Mouse (Mus musculus) heart, embryonic 16.5 days (tissue): Measurements from ENCODE around the gene Arl2bp. TPM values are rescaled to one million over a fixed set of nuclear protein-coding genes. Genes with fewer than 3 reads are reported as not detected.

Experiments
- ATAC-seq: fragments of 200-750 bp; cut with Nextera tagmentation; replicated peaks from 2 replicates; pipeline ENCODE4 v1.8.0; 2017; ENCODE audit warnings: moderate number of reproducible peaks; ENCODE audit not compliant: insufficient read depth, low FRiP score; ENCODE audit errors: extremely low read depth
- H3K27ac ChIP-seq: fragments of 300-500 bp; sonication (generic); 2 replicates; pipeline ENCODE4 v1.5.1; 2014; ENCODE audit warnings: mild to moderate bottlenecking, low read length, control low read depth, moderate library complexity
- H3K27me3 ChIP-seq: fragments of 300-500 bp; sonication (generic); 2 replicates; pipeline ENCODE4 v1.6.1; 2014; ENCODE audit warnings: low read length, mixed read lengths; ENCODE audit not compliant: control insufficient read depth, insufficient read depth
- H3K36me3 ChIP-seq: fragments of 300-500 bp; sonication (generic); 2 replicates; pipeline ENCODE4 v1.6.1; 2014; ENCODE audit not compliant: control insufficient read depth, insufficient read depth
- H3K4me1 ChIP-seq: fragments of 300-500 bp; sonication (generic); 2 replicates; pipeline ENCODE4 v1.6.1; 2014; ENCODE audit warnings: low read length, mixed read lengths; ENCODE audit not compliant: control insufficient read depth, insufficient read depth
- H3K4me2 ChIP-seq: fragments of 300-500 bp; sonication (generic); 2 replicates; pipeline ENCODE4 v1.6.1; 2014; ENCODE audit warnings: low read depth, mild to moderate bottlenecking, control low read depth, low read length
- H3K4me3 ChIP-seq: fragments of 300-500 bp; sonication (generic); 2 replicates; pipeline ENCODE4 v1.5.1; 2014; ENCODE audit warnings: mild to moderate bottlenecking, control low read depth, low read length
- H3K9ac ChIP-seq: fragments of 300-500 bp; sonication (generic); 2 replicates; pipeline ENCODE4 v1.6.1; 2014; ENCODE audit warnings: low read length, control low read depth
- H3K9me3 ChIP-seq: fragments of 300-500 bp; sonication (generic); replicated peaks from 2 replicates; pipeline ENCODE4 v1.6.1; 2016; ENCODE audit warnings: low read length; ENCODE audit not compliant: control insufficient read depth
- WGBS: fragments of 180-500 bp; shearing (Covaris S2); extraction: QIAGEN DNeasy Blood & Tissue Kit; methylation state at CpG from one replicate; pipeline ENCODE4 v1.1.7; 2014; 5-methylcytosine and 5-hydroxymethylcytosine counted together
- polyA plus RNA-seq: library from polyadenylated mRNA; unstranded; fragments of >200 nt; fragmentation: Nextera tagmentation; extraction: Ambion mirVana; gene quantifications from 2 replicates; pipeline ENCODE4 v1.2.1, GENCODE M21; 2015

Arl2bp gene
- polyA plus RNA-seq, 1 experiment from 2014 or later, result 116 TPM

DNA sequence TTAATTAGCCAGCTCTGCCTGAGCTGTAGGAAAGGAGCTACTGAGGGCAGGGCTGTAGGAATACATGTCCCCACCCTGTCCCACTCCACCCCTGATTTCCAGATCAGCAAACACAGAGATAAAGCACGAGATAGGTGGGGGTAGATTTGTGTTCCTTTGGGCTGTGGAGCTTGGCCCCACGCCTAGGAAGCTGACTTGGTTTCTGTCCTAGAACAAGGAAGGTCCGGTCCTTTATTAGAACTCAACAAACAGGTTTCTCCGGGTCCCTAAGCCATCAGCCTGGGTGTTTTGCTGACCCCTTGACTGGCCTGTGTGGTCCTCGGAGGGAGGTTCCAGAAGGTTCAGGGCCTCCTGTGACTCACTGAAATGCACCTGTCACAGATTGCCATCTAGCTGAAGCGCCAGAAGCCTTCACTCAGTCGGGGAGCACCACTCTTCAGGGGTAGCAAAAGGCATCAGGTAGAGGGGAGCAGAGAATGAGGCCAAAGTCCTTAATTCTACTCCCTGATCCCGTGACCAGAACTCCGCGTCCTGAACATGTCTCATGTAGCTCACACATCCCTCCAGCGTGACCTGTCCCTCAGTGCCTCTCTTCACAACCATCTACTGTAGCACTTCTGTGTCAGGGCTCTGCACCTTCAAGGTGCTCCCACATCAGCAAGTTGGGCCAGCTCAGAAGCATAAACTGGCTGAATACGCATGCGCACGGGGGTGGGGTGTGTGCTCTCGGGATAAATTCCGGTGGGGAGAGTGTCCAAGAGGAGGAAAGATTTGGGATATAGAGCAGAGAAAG lies 16.5 kb downstream of the Arl2bp start:
- Histone ChIP-seq H3K4me1 (no peaks in the 10 kb centered on the region), H3K27me3 (no peaks in the 10 kb centered on the region), H3K9ac (no peak overlapping the region), H3K4me3 (no peak overlapping the region), H3K27ac (no peak overlapping the region), H3K36me3 (no peaks in the 10 kb centered on the region), H3K9me3 (peaks cover 5% of the 10 kb centered on the region; the same call in 1 of the 2 replicates), H3K4me2 (no peak overlapping the region)
- WGBS, result 74% methylated on average over 16 of the region's 16 CpGs
- ATAC-seq, result no peak

DNA sequence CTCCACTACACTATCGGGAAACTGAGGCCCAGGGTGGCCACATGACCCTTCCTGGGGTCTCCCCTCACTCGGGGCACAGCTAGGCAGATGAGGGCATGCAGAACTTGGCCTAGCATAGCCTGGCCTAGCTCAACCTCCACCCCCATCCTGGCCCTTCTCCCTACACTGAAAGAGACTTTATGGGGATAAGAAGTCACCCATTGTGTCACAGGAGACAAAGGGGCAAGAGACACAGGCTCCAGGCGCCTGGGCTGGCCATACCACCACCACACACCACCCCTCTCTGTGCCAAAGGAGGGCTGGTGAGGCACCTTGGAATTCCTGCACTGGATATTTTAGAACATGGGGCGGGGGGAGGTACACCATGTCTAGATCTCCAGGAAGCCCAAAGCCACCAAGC lies 17.9 kb downstream of the Arl2bp start:
- 73% methylated on average over 4 of the region's 4 CpGs for WGBS
- no peaks in the 10 kb centered on the region for H3K4me1 ChIP-seq
- peaks cover 5% of the 10 kb centered on the region; the same call in 1 of the 2 replicates for H3K9me3 ChIP-seq
- no peaks in the 10 kb centered on the region for H3K36me3 ChIP-seq
- no peak overlapping the region for H3K4me2 ChIP-seq
- no peak for ATAC-seq
- no peaks in the 10 kb centered on the region for H3K27me3 ChIP-seq
- H3K4me3 ChIP-seq, result no peak overlapping the region
- H3K9ac ChIP-seq, result no peak overlapping the region
- no peak overlapping the region for H3K27ac ChIP-seq

DNA sequence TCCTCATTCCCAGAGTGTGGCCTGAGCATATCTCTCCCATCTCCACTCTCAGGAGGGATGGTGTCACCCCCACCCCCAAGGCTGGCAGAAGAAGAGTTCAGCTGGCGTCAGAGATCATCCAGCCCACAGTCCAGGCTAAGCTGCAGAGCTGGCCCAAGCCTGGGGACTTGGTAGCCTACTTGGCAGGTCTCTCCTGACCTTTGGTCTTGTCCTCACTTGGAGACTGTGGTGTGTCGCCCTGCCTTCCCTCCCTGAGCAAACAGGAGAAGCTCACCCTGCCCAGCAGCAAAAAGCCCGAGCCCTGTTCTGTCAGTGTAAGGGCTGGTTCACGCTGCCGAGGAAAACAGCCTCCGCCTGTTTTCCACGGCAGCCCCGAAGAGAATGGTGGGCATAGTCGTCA lies 19.6 kb downstream of the Arl2bp start:
- Histone ChIP-seq H3K9me3 (no peaks in the 10 kb centered on the region), H3K4me2 (no peak overlapping the region), H3K27ac (no peak overlapping the region), H3K27me3 (no peaks in the 10 kb centered on the region), H3K9ac (no peak overlapping the region), H3K36me3 (no peaks in the 10 kb centered on the region), H3K4me1 (no peaks in the 10 kb centered on the region), H3K4me3 (no peak overlapping the region)
- ATAC-seq, result no peak
- 59% methylated on average over 9 of the region's 9 CpGs for WGBS

DNA sequence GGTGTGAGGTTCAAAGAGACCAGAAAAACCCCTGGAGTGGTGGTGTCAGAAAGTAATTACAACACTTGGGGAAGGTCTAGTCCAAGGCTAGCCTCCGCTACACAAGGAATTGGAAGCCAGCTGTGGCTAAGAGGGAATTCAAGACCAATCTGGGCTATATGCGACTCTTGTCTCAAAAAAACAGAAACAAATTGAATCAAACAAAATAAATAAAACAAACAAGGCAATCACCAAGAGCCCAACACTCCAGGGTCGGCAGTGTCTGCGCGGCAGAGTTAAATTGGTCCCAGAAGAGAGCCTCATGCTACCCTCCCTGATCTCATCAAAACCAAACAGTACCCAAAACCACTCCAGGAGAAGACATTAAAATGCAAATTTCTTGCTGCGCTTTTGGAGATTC lies 28.3 kb downstream of the Arl2bp start:
- 0 out of 2 replicates have a peak, but pooled peaks cover 4% of the 10 kb centered on the region for H3K4me1 ChIP-seq
- H3K4me3 ChIP-seq, result no peak overlapping the region
- H3K9ac ChIP-seq, result no peak overlapping the region
- no peak for ATAC-seq
- H3K4me2 ChIP-seq, result no peak overlapping the region
- peaks cover 56% of the 10 kb centered on the region for H3K27me3 ChIP-seq
- no peaks in the 10 kb centered on the region for H3K36me3 ChIP-seq
- 7% methylated on average over 6 of the region's 6 CpGs for WGBS
- no peak overlapping the region for H3K27ac ChIP-seq
- no peaks in the 10 kb centered on the region for H3K9me3 ChIP-seq

DNA sequence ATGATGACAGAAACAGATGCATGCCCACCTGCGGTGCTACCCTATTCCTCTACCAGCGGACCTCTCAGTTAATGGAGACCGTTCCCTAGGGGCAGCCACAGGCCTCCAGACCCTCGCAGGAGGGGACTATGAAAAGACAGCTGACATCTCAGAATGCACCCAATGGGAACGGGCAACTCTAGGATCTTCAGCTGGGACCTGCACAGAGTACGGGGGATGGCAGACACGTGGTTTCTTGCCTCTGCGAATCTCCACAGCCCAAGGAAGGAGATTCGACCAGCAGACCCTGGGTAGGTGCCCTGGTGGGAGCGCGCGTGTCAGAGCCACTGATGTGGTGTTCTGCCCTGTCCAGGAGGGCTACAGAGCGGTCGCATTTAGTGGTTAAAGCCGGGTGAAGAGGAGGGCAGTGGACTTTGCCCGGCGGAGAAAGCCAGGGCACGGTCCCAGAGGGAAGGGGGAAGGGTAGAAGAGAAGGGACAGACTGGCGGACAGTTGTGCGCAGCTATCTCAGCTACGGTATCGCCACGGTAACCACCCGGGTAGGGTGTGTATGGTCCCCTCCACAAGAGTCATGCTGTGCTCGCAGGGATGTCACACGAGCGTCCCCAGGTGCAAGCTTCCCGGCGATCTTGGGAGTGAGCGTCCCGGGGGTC lies 29.1 kb downstream of the Arl2bp start:
- H3K27me3 ChIP-seq, result peaks cover 56% of the 10 kb centered on the region
- peak overlapping the region; percentile 65 for H3K4me2 ChIP-seq
- H3K9ac ChIP-seq, result no peak overlapping the region
- no peak; the same call in 1 of the 2 replicates for ATAC-seq
- H3K9me3 ChIP-seq, result no peaks in the 10 kb centered on the region
- 0 out of 2 replicates have a peak, but pooled peaks cover 4% of the 10 kb centered on the region for H3K4me1 ChIP-seq
- H3K27ac ChIP-seq, result no peak overlapping the region
- peak overlapping the region; percentile 43 for H3K4me3 ChIP-seq
- under 1% methylated on average over 31 of the region's 31 CpGs for WGBS
- H3K36me3 ChIP-seq, result no peaks in the 10 kb centered on the region

GRCm38 (mm10) chr8:94695994-94696384 lies 29.6 kb downstream of the Arl2bp start, which contains the start of gene Pllp:
Pllp (minus strand) TSS chr8:94696278.
- WGBS, result under 1% methylated on average over 41 of the region's 41 CpGs
- H3K9ac ChIP-seq, result no peak within 1 kb of the TSS
- ATAC-seq, result peak; percentile 33; the same call in 1 of the 2 replicates

GRCm38 (mm10) chr8:94696566-94696965 lies 30.2 kb downstream of the Arl2bp start:
- Histone ChIP-seq H3K4me2 (no peak overlapping the region; the same call in 1 of the 2 replicates), H3K27me3 (peaks cover 56% of the 10 kb centered on the region), H3K9me3 (no peaks in the 10 kb centered on the region), H3K4me1 (0 out of 2 replicates have a peak, but pooled peaks cover 4% of the 10 kb centered on the region), H3K4me3 (0 out of 2 replicates have a peak overlapping the region, but pooled peaks have one; percentile 43), H3K27ac (no peak overlapping the region), H3K9ac (no peak overlapping the region), H3K36me3 (no peaks in the 10 kb centered on the region)
- 46% methylated on average over 3 of the region's 3 CpGs for WGBS
- ATAC-seq, result no peak

More at GRCm38 (mm10) chr8:94695994-94696384, 29.6 kb downstream of the Arl2bp start, which contains the start of gene Pllp:
- Histone ChIP-seq H3K27me3 (peaks cover 56% of the 10 kb centered on the region), H3K4me2 (peak within 1 kb of the TSS; percentile 65), H3K4me1 (0 out of 2 replicates have a peak, but pooled peaks cover 4% of the 10 kb centered on the region), H3K9me3 (no peaks in the 10 kb centered on the region), H3K27ac (no peak within 1 kb of the TSS), H3K4me3 (peak within 1 kb of the TSS; percentile 43), H3K36me3 (no peaks in the 10 kb centered on the region)

- 72% methylated on average over 6 of the region's 6 CpGs for WGBS
- Histone ChIP-seq H3K36me3 (no peaks in the 10 kb centered on the region), H3K27ac (no peak overlapping the region), H3K4me1 (0 out of 2 replicates have a peak, but pooled peaks cover 8% of the 10 kb centered on the region), H3K27me3 (peaks cover 50% of the 10 kb centered on the region), H3K4me2 (no peak overlapping the region), H3K9ac (no peak overlapping the region), H3K4me3 (no peak overlapping the region), H3K9me3 (no peaks in the 10 kb centered on the region)
- no peak for ATAC-seq
Observed at GRCm38 (mm10) chr8:94697956-94698355, 31.6 kb downstream of the Arl2bp start.

GRCm38 (mm10) chr8:94699366-94699765 lies 33.0 kb downstream of the Arl2bp start:
- Histone ChIP-seq H3K27me3 (peaks cover 36% of the 10 kb centered on the region), H3K4me1 (0 out of 2 replicates have a peak, but pooled peaks cover 8% of the 10 kb centered on the region), H3K4me3 (no peak overlapping the region), H3K4me2 (no peak overlapping the region), H3K36me3 (no peaks in the 10 kb centered on the region), H3K9ac (no peak overlapping the region), H3K27ac (no peak overlapping the region), H3K9me3 (no peaks in the 10 kb centered on the region)
- ATAC-seq, result no peak
- WGBS, result 71% methylated on average over 16 of the region's 16 CpGs
